Mouse (Mus musculus): ENCODE measurements at regions not wholly inside any gene's neighbourhood (a gene's known extent, or its start where the extent isn't known, plus 50 kb on each side); places are given as distances from the start of the nearest gene placed in this dataset.

- no peak for DNase-seq
Measured at GRCm38 (mm10) chr1:142605224-142605623, 1035.2 kb upstream of the B3galt2 start.

DNA sequence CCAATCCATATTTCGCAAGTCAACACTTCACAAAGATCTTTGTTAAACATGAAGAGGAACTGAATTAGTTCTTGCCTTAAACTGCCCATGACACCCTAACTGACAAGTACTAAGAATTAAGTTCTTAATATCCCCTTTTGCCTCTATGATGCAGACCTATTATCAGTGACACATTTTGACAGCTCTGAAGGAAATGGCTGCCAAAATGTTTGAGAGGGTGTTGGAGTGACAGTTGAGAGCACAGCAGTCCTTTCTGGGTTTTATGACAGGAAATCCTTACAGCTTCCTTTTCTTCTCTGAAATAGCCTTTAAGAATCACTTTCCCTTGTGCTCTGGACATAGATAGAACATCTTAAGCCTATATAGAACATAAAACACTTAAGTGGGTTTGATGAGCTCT is 1034.4 kb upstream of the B3galt2 start:
- DNase-seq: no peak

DNA sequence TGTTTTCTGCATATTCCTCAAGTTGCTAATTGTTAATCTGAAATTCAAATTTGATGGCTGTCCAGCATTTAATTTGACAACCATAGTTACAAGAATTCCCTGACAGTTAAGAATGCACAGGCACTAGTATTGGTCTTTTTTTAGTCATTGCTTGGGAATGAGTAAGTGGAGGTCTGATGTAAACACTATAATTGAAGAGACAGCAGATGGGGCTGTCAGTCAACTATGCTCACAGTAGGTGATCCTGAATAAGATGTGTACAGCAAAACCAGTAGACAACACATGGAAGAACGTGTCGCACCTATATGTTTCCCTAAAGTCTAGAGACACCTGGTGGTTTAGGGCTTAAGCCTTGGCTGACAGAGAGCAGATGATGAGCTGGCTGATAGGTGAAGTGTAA is 1019.0 kb upstream of the B3galt2 start:
- no peak for DNase-seq

DNA sequence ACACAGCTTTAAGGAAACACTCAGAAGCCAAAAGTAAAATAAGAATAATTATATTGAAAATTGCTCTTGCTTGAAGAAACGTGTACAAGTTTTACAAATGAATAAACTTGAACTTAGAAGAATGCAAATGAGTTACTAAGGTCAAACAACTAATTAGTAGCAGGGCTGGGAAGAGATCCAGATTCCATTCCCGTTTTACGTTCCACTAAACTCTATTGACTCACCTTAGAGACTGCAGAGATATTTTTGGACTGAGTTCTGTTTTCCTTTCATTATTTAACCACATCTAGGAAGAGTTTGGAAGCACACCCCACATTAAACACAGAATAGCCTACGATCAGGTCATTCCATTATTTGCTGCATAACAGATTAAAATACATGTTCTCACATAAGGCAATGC is 1016.2 kb upstream of the B3galt2 start:
- DNase-seq: no peak

- no peak for DNase-seq
Measured at GRCm38 (mm10) chr1:142655289-142655688, 985.2 kb upstream of the B3galt2 start.

- no peak for DNase-seq
Measured at GRCm38 (mm10) chr1:142665262-142665661, 975.2 kb upstream of the B3galt2 start.

DNA sequence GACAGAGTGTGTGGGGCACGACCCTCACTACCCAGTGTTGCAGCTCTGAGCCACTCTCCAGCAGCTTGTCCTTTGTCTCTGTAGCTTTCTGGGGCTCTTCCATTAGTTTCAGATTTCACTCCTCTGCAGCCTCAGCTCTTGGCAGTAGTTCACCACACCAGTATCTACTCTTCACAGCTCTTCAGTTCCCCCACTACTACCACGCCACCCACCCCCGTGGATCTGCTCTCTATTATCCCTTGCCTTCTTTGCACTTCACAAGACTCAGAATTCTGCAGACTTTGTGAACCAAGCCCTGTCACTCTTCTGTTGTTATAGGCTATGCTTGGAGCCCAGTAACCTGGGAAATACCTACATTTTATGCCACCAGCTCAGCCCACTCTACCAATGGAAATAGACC is 960.5 kb upstream of the B3galt2 start:
- DNase-seq: no peak

GRCm38 (mm10) chr1:142688828-142689227 is 951.6 kb upstream of the B3galt2 start:
- DNase-seq: no peak

GRCm38 (mm10) chr1:142695179-142695578 is 945.3 kb upstream of the B3galt2 start:
- DNase-seq: no peak

- DNase-seq: no peak
Measured at GRCm38 (mm10) chr1:142708263-142708662, 932.2 kb upstream of the B3galt2 start.

DNA sequence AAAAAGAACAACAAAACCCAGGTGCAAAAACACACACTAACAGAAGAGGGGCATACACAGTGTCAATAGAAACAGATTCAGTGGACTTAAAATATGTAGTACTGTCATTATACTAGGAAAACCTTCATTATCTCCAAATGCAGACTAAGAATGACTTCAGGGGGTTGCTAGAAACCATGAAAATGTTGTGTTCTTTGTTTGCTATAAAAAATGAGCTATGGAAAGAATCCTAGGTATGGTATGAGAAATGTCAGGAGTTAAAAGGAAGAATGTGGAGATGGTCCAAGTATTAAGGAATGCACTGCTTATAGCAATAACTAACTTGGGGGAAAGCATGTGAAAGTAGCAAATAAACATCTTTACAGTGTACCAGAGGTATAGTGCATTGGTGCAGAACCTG is 910.2 kb upstream of the B3galt2 start:
- DNase-seq: no peak

DNA sequence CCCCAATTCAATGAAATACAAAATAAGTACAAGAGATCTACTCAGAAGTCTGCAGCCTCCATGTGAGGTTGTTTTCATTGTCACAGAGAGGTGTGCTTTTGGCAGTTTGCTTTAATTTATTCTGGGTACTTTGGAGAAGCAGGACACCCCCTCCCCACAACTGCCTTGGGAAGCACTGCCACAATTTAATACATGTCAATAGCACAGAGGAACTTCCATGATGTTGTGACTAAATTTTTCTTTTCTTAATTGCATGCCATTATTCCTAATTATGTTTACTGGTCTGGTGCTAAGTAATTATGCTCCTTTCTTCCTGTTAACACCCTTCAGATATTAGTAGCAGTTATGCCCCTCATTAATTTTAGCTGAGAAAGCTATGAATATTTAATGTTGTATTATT is 906.4 kb upstream of the B3galt2 start:
- no peak for DNase-seq

- DNase-seq: no peak
Measured at GRCm38 (mm10) chr1:142738376-142738775, 902.1 kb upstream of the B3galt2 start.

DNA sequence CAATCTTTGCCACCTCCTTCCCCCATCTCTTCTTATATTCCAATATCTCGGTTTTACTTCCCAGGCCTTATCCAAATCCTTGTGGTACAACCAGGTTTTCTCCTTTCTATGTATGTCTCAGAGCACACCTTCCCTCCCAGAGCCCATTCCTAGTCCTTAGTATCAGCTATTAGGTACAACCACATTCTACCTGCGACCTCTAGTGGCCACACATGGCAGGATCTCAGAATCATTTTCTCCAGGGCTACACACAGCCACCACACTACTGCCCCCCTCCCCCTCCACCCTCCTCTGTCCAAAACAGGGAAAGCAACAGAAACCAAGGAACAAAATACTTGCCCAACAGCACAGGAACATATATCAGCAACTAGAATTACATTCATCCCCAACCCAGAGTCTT is 898.2 kb upstream of the B3galt2 start:
- peak; percentile 3 for DNase-seq

DNA sequence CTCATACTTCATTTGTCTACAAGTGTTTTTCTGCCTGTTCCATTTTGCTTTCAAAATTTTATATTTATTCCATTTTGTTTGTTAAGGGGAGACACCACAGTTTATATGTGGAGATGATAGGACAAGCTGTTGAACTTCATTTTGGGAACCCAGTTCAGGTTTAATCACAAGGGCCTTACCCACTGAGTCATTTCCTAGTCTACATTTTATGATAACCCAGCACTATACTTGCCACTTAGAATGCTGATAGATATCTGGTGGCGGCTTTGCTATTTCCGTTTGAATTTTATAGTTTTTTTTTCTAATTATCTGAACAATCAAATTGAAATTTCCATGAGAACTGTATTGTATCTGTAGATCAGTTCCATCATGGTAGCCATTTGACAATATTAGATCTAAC is 869.5 kb upstream of the B3galt2 start:
- no peak for DNase-seq
